Mouse (Mus musculus): ENCODE results near the gene Ccr2.
"Not testable (repeated sequence)": the region's sequence is repeated elsewhere in the genome, so short reads cannot be mapped to it uniquely, and the experiment has no call there.

The Ccr2 gene

GRCm38 (mm10) chr9:124101723-124102122 is at the start of gene Ccr2:
Gene Ccr2, plus strand, starts transcription at chr9:124101950.
- no peak for DNase-seq (ENCODE audit: low spot score in 2 of 2)

GRCm38 (mm10) chr9:124053532-124053931 is 48.2 kb upstream of the Ccr2 start:
- no peak for DNase-seq (ENCODE audit: low spot score in 2 of 2)

DNA sequence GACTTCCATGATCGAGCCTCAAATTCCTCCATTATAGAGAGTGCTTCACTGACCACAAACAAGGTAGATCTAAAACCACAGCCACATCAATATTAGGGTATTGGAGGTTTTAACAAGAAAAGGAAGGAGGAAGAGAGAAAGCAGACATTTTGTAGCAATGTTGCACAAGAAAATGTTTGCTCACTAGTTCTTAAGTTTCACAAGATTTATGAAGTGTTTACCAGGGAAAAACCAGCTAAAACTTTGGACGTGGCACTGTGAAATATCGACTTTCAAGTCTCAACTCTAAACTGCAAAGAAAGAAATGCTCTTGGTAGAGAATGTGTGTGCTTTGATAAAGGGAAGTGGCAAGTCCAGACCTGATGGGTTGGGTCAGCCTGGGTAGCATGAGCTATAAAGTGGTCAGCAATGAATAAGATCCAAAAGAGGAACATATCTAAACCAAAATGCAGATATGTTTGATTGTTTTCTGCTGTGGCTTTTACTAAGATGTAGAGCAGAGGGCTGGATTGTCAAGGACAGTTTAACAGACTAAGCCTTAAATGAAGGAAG is 45.5 kb upstream of the Ccr2 start:
- no peak for DNase-seq (ENCODE audit: low spot score in 2 of 2)

GRCm38 (mm10) chr9:124059660-124060352 is 41.9 kb upstream of the Ccr2 start:
- DNase-seq (ENCODE audit: low spot score in 2 of 2) = no peak

DNA sequence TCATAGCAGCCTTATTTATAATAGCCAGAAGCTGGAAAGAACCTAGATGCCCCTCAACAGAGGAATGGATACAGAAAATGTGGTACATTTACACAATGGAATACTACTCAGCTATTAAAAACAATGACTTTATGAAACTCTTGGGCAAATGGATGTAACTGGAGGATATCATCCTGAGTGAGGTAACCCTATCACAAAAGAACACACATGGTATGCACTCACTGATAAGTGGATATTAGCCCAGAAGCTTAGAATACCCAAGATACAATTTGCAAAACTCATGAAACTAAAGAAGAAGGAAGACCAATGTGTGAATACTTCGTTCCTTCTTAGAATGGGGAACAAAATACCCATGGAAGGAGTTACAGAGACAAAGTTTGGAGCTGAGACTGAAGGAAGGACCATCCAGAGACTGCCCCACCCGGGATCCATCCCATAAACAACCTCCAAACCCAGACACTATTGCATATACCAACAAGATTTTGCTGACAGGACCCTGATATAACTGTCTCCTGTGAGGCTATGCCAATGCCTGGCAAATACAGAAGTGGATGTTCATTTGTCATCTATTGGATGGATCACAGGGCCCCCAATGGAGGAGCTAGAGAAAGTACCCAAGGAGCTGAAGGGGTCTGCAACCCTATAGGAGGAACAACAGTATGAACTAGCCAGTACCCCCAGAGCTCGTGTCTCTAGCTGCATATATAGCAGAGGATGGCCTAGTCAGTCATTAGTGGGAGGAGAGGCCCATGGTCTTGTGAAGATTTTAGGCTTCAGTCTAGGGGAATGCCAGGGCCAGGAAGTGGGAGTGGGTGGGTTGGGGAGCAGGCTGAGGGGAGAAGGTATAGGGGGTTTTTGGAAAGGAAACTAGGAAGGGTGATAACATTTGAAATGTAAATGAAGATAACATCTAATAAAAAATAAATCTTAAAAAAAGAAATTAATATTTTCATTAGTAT is 40.0 kb upstream of the Ccr2 start:
- DNase-seq (ENCODE audit: low spot score in 2 of 2) = not testable (repeated sequence)

- DNase-seq (ENCODE audit: low spot score in 2 of 2) = no peak
These were observed 35.1 kb upstream of the Ccr2 start for GRCm38 (mm10) chr9:124066572-124067103.

GRCm38 (mm10) chr9:124068098-124069058 is 33.4 kb upstream of the Ccr2 start:
- DNase-seq (ENCODE audit: low spot score in 2 of 2) = peak; percentile 42 to 61

DNA sequence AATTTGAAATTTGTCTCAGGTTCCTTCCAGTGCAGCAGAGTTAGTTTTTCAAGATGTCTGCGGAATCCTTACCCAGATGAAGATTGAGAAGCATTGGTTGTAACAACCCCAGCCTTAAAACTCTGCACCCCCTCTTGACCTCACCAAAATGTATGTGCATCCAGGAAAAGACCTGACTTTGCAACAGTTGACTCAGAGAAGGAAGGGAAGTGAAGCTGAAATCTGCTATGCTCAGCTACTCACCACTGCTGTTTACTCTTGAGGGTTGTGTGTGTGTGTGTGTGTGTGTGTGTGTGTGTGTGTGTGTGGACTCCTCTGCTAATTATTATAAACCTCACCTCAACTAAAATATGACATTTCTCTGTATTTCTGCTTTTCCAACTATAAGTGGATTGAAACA is 30.2 kb upstream of the Ccr2 start:
- DNase-seq (ENCODE audit: low spot score in 2 of 2) = no peak

- DNase-seq (ENCODE audit: low spot score in 2 of 2) = no peak
These were observed 21.9 kb upstream of the Ccr2 start for GRCm38 (mm10) chr9:124079803-124080202.

- not testable (repeated sequence) for DNase-seq (ENCODE audit: low spot score in 2 of 2)
These were observed 21.3 kb upstream of the Ccr2 start for GRCm38 (mm10) chr9:124080471-124080870.

GRCm38 (mm10) chr9:124090441-124090840 is 11.3 kb upstream of the Ccr2 start:
- DNase-seq (ENCODE audit: low spot score in 2 of 2) = no peak

GRCm38 (mm10) chr9:124099127-124099526 is 2.6 kb upstream of the Ccr2 start:
- no peak for DNase-seq (ENCODE audit: low spot score in 2 of 2)

GRCm38 (mm10) chr9:124100357-124100756 is 1.4 kb upstream of the Ccr2 start:
- DNase-seq (ENCODE audit: low spot score in 2 of 2) = no peak

GRCm38 (mm10) chr9:124103199-124103598 is 1.4 kb downstream of the Ccr2 start:
- no peak for DNase-seq (ENCODE audit: low spot score in 2 of 2)

GRCm38 (mm10) chr9:124105196-124105595 is 3.4 kb downstream of the Ccr2 start:
- no peak for DNase-seq (ENCODE audit: low spot score in 2 of 2)

- DNase-seq (ENCODE audit: low spot score in 2 of 2) = no peak
These were observed 5.5 kb downstream of the Ccr2 start for GRCm38 (mm10) chr9:124107232-124107631.

GRCm38 (mm10) chr9:124108356-124109127 is 6.8 kb downstream of the Ccr2 start:
- DNase-seq (ENCODE audit: low spot score in 2 of 2) = no peak

DNA sequence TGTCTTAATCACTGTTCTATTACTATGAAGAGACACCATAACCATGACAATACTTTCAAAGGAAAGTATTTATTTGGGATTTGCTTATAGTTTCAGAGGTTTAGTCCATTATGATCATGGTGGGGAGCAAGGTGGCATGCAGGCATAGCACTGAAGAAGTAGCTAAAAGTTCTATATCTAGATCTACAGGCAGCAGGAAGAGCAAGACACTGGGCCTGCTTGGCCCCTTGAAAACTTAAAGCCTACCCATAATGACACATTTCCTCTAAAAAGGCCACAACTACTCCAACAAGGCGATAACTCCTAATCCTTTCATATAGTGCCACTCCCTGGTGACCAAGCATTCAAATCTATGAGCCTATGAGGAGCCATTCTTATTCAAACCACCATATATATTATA is 10.2 kb downstream of the Ccr2 start:
- no peak for DNase-seq (ENCODE audit: low spot score in 2 of 2)

- DNase-seq (ENCODE audit: low spot score in 2 of 2) = no peak
These were observed 11.0 kb downstream of the Ccr2 start for GRCm38 (mm10) chr9:124112591-124113239.

- no peak for DNase-seq (ENCODE audit: low spot score in 2 of 2)
These were observed 12.0 kb downstream of the Ccr2 start for GRCm38 (mm10) chr9:124113777-124114176.
